Mouse (Mus musculus) adrenal gland, adult 18-20 months (tissue): ENCODE data around the gene Gsto1. TPM values are rescaled to one million over a fixed set of nuclear protein-coding genes. Genes with fewer than 3 reads are reported as not detected.

Experiments used
- DNase-seq, 2 experiments: peaks; one replicate each; pipeline ENCODE4 v3.0.0; 2021 to 2022; ENCODE audit warnings: low spot score in 2 of 2
- total RNA-seq, 2 experiments: library from RNA; stranded (reverse); gene quantifications; 1 replicate in 1 of 2; 2 replicates in 1 of 2; pipeline ENCODE4 v1.2.3; 2021

The Gsto1 gene
- total RNA-seq, 2 experiments from 2014 or later, result 82.8 to 101 TPM

- DNase-seq, result no peak
These were observed 31.8 kb downstream of the Gsto1 start for GRCm38 (mm10) chr19:47886617-47887016.

- no peak for DNase-seq
These were observed 32.6 kb downstream of the Gsto1 start for GRCm38 (mm10) chr19:47887417-47887816.

GRCm38 (mm10) chr19:47888037-47888436 is 33.3 kb downstream of the Gsto1 start:
- no peak for DNase-seq

DNA sequence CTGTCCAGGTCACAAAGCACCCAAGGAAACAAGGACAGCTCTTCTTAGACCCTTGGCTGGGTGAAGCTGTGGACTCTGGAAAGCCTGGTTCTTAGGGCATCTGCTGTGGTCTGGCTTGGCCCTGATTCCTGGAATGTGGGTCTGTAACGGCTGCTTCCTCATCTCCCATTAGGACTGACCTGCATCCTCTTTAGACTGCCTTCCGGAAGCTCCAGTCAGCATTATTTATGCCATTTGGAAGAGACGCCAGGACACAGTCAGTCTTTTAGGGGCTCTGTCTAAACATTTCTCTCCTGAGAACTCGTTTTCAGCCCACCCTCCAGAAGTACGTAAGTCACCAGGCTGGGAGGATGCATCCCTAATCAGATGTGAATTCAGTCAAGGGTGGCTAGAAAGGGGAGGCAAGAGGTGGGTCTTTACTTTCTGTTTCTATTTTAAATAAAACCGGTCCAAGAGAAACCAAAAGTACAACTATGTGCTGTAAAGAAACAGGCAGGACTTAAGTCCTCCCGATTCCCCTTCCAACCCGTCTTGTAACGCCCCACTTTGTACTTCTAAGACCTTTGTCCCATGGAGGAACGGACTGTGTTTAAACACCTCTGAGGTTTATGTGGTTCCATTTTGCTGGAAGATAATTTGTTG is 35.8 kb downstream of the Gsto1 start:
- DNase-seq, result no peak

- no peak for DNase-seq
These were observed 37.0 kb downstream of the Gsto1 start for GRCm38 (mm10) chr19:47891562-47892312.

DNA sequence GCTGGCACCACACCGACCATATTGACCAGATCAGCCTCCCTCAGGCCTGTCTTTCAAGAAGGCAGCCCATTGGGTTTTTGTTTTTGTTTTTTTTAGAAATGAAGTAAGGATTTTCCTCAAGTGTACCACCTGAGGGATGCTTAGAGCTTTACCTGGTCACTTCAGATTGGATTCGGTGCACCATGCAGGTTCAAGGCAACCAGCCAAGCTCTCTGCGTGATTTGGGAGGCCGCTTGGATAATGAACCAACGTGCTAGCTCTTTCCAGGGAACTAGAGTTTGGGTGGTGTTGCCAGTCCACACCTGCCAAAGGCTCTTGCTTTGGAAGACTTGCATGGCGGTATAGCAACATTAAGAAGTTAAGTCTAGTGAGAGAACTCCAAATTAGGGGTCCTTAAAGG is 38.3 kb downstream of the Gsto1 start:
- no peak for DNase-seq

- DNase-seq, result no peak
These were observed 43.8 kb downstream of the Gsto1 start for GRCm38 (mm10) chr19:47898472-47899079.

- DNase-seq, result no peak
These were observed 45.2 kb downstream of the Gsto1 start for GRCm38 (mm10) chr19:47900012-47900411.

- DNase-seq, result no peak
These were observed 45.8 kb downstream of the Gsto1 start for GRCm38 (mm10) chr19:47900558-47900957.

- no peak for DNase-seq
These were observed 47.8 kb downstream of the Gsto1 start for GRCm38 (mm10) chr19:47902316-47903201.

- DNase-seq, result no peak
These were observed 48.9 kb downstream of the Gsto1 start for GRCm38 (mm10) chr19:47903679-47904078.

DNA sequence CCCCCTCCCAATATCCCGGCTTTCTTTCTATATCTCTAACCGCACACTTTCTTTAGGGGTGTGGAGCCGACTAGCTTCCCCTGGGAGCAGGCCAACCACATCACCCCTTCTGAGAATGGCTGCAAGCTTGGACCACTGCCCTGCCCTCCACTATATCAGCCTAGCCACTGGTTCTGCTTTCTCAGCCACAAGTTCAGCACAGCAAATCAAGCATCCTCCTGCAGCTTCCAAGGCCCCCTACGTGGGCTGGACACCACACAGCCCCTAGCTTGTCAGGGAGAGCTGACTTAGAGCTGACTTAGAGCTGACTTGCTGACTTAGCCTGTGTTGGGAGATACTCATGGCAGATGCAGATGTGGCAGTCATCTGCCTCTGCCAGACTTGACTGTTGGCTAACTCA is 50.3 kb downstream of the Gsto1 start:
- DNase-seq, result no peak

- no peak for DNase-seq
These were observed 50.8 kb downstream of the Gsto1 start for GRCm38 (mm10) chr19:47905603-47906002.

GRCm38 (mm10) chr19:47907596-47907995 is 52.8 kb downstream of the Gsto1 start:
- no peak for DNase-seq

DNA sequence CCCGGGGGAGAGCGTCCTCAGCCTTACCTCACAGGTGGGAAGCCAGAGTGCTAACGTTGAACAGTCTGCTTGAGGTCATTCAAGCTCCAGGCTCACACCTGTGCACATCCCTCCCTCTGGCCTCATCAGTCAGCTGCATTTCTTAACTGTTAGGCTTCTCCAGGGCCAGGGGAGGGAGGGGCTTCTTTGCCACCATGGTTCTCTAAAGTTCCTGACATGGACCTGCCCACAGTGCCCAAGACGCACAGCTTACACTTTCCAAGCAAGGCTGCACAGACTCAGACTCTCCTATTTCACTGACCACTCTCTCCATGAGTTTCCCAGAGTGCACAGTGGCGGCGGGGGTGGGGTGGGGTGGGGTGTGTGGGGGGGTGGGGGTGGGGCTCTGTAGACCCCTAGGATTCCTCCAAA is 54.2 kb downstream of the Gsto1 start:
- no peak for DNase-seq

DNA sequence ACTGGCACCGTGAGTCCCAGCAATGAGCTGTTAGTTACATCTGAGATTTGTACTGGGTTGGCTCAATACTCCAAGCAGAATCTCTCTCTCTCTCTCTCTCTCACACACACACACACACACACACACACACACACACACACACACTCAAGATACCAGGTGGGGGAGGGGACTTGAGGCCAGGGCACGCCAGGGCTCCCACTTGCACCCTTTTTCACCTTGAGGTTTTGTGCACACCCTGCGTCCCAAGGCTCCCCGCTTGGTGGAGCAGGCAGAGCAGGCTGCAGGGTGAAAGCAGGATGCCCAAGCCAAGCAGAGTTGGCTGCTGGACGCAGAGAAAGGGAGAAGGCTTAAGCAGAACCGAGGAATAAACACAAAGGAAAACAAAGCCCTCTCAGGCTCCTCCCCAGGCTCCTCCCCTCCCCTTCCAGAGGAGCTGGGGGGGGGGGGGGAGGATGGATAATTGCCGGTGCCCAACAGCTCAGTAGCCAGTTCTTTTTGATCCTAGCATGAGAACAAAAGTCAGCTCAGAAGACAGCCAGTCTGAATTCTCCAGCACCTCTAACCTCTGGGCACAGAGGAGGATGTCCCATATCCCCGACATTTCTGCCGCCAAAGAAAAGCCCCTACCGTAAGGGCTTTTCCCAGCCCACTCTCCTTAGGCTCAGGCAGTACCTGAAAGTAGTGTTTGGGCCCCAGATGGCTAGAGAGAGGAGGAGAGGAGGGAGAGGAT is 54.8 kb downstream of the Gsto1 start:
- DNase-seq, result no peak

- DNase-seq, result no peak
These were observed 55.4 kb downstream of the Gsto1 start for GRCm38 (mm10) chr19:47910117-47910618.

DNA sequence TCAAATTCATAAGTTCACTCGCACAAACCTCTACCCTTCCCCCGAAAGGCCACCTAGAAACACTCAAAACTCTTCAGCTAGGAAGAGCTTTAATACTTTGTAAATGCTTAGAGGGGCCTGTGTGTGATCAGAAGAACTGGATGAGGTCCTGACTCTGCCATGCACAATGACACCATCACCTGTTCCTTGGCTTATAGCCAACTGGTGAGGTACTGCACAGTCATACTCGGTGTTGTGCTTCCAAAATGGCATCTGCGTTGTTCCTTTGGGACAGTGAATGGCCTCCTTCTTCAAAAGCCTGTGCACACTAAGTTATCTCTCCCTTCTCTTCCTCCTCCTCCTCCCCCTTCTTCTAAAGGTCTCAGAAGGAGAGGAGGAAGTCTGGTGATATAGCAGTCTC is 56.0 kb downstream of the Gsto1 start:
- DNase-seq, result no peak

- no peak for DNase-seq
These were observed 58.6 kb downstream of the Gsto1 start for GRCm38 (mm10) chr19:47913344-47913743.

DNA sequence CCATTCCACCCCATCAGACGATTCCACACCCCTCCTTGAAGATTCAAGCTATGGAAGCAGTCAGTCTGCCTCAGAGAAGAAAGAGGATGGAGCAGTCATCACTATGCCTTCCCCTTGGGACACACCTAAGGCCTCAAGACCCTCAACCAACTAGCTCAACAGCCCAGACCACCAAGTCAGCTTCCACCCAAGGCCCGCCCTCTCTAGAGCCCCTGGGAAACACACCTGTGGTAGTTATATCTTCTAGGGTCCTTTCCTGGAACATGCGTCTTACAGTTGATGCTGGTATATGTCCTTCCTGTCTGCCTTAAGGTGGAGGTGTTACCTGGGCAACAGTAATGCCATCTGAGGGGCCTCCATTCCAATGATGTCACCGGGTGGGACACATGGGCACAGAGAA is 59.4 kb downstream of the Gsto1 start:
- no peak for DNase-seq
